Mouse (Mus musculus): ENCODE measurements around the gene P3h1. TPM values are rescaled to one million over a fixed set of nuclear protein-coding genes. Genes with fewer than 3 reads are reported as not detected.

P3h1 gene
- total RNA-seq, 2 experiments from 2014 or later, result 17.4 to 18.2 TPM

Other genes with a start within 250 kb of the P3h1 start
- 1 to 10 TPM; 4.8 to 6.6 TPM for gene Slc2a1, start 124.2 kb upstream of the P3h1 start, total RNA-seq (2021)
- gene Zfp691, start 58.7 kb upstream of the P3h1 start, total RNA-seq (2021), result 10 to 100 TPM in 1 of 2 experiments, 1 to 10 TPM in 1; 9.3 to 13.5 TPM
- gene Ermap, start 42.9 kb upstream of the P3h1 start, total RNA-seq (2021), result under 1 TPM in 1 of 2 experiments, not detected in 1; 0.13 TPM
- gene Svbp, start 37.6 kb upstream of the P3h1 start, total RNA-seq (2021), result 10 to 100 TPM; 24.7 to 26.0 TPM
- gene Tmem269, start 14.7 kb upstream of the P3h1 start, total RNA-seq (2021), result not detected
- gene AU022252, start 203 bp upstream of the P3h1 start, total RNA-seq (2021), result 10 to 100 TPM; 17.8 to 20.7 TPM
- gene Cldn19, start 22.5 kb downstream of the P3h1 start, total RNA-seq (2021), result 10 to 100 TPM in 1 of 2 experiments, 1 to 10 TPM in 1; 6.2 to 16.8 TPM
- gene Ybx1, start 61.7 kb downstream of the P3h1 start, total RNA-seq (2021), result 100 to 1,000 TPM; 494 to 519 TPM
- 10 to 100 TPM in 1 of 2 experiments, 1 to 10 TPM in 1; 9.9 to 10.4 TPM for gene Ppih, start 87.6 kb downstream of the P3h1 start, total RNA-seq (2021)
- gene Ccdc30, start 182.6 kb downstream of the P3h1 start, total RNA-seq (2021), result under 1 TPM in 1 of 2 experiments, not detected in 1; 0.33 TPM
- 1 to 10 TPM; 4.1 to 4.8 TPM for gene Ppcs, start 189.5 kb downstream of the P3h1 start, total RNA-seq (2021)
- gene Zmynd12, start 189.9 kb downstream of the P3h1 start, total RNA-seq (2021), result under 1 TPM in 1 of 2 experiments, not detected in 1; 0.20 TPM

All from gastrocnemius, postnatal 14 days (tissue).